Mouse (Mus musculus): ENCODE data around the gene Clec16a. TPM values are rescaled to one million over a fixed set of nuclear protein-coding genes. Genes with fewer than 3 reads are reported as not detected.

Gene Clec16a
- total RNA-seq, 1 experiment from 2014 or later = 15.5 TPM

GRCm38 (mm10) chr16:10739854-10740398, 194.8 kb downstream of the Clec16a start:
- no peak for ATAC-seq (replicated peaks; ENCODE audit: low read depth, poor library complexity, severe bottlenecking)

GRCm38 (mm10) chr16:10741082-10741481, 195.9 kb downstream of the Clec16a start:
- 0 out of 2 replicates have a peak, but pooled peaks have one; percentile 26 for ATAC-seq (replicated peaks; ENCODE audit: low read depth, poor library complexity, severe bottlenecking)

GRCm38 (mm10) chr16:10749226-10749625, 204.1 kb downstream of the Clec16a start:
- no peak for ATAC-seq (replicated peaks; ENCODE audit: low read depth, poor library complexity, severe bottlenecking)

GRCm38 (mm10) chr16:10749824-10750223, 204.7 kb downstream of the Clec16a start:
- ATAC-seq (replicated peaks; ENCODE audit: low read depth, poor library complexity, severe bottlenecking) = no peak

GRCm38 (mm10) chr16:10754521-10755296, 209.6 kb downstream of the Clec16a start:
- no peak for ATAC-seq (replicated peaks; ENCODE audit: low read depth, poor library complexity, severe bottlenecking)

GRCm38 (mm10) chr16:10756168-10756567, 211.0 kb downstream of the Clec16a start:
- ATAC-seq (replicated peaks; ENCODE audit: low read depth, poor library complexity, severe bottlenecking) = no peak

GRCm38 (mm10) chr16:10761182-10761581, 216.0 kb downstream of the Clec16a start:
- ATAC-seq (replicated peaks; ENCODE audit: low read depth, poor library complexity, severe bottlenecking) = no peak

GRCm38 (mm10) chr16:10762569-10763180, 217.5 kb downstream of the Clec16a start:
- no peak for ATAC-seq (replicated peaks; ENCODE audit: low read depth, poor library complexity, severe bottlenecking)

- no peak for ATAC-seq (replicated peaks; ENCODE audit: low read depth, poor library complexity, severe bottlenecking)
Measured at GRCm38 (mm10) chr16:10763540-10764264, 218.6 kb downstream of the Clec16a start.

GRCm38 (mm10) chr16:10764323-10764722, 219.2 kb downstream of the Clec16a start:
- no peak for ATAC-seq (replicated peaks; ENCODE audit: low read depth, poor library complexity, severe bottlenecking)

GRCm38 (mm10) chr16:10767158-10767557, 222.0 kb downstream of the Clec16a start:
- peak; percentile 57 for ATAC-seq (replicated peaks; ENCODE audit: low read depth, poor library complexity, severe bottlenecking)

- ATAC-seq (replicated peaks; ENCODE audit: low read depth, poor library complexity, severe bottlenecking) = peak; percentile 59
Measured at GRCm38 (mm10) chr16:10768821-10769220, 223.7 kb downstream of the Clec16a start.

- ATAC-seq (replicated peaks; ENCODE audit: low read depth, poor library complexity, severe bottlenecking) = peak; percentile 36
Measured at GRCm38 (mm10) chr16:10769661-10770060, 224.5 kb downstream of the Clec16a start.

- ATAC-seq (replicated peaks; ENCODE audit: low read depth, poor library complexity, severe bottlenecking) = no peak
Measured at GRCm38 (mm10) chr16:10770531-10771325, 225.6 kb downstream of the Clec16a start.

GRCm38 (mm10) chr16:10771769-10772510, 226.8 kb downstream of the Clec16a start:
- ATAC-seq (replicated peaks; ENCODE audit: low read depth, poor library complexity, severe bottlenecking) = peak; percentile 69

- ATAC-seq (replicated peaks; ENCODE audit: low read depth, poor library complexity, severe bottlenecking) = no peak
Measured at GRCm38 (mm10) chr16:10773543-10773942, 228.4 kb downstream of the Clec16a start.

GRCm38 (mm10) chr16:10774726-10775125, 229.6 kb downstream of the Clec16a start:
- peak; percentile 13; the same call in 1 of the 2 replicates for ATAC-seq (replicated peaks; ENCODE audit: low read depth, poor library complexity, severe bottlenecking)

- no peak for ATAC-seq (replicated peaks; ENCODE audit: low read depth, poor library complexity, severe bottlenecking)
Measured at GRCm38 (mm10) chr16:10776322-10776721, 231.2 kb downstream of the Clec16a start.

GRCm38 (mm10) chr16:10777579-10778160, 232.5 kb downstream of the Clec16a start:
- no peak for ATAC-seq (replicated peaks; ENCODE audit: low read depth, poor library complexity, severe bottlenecking)
